Mouse (Mus musculus) kidney, embryonic 16.5 days (tissue): ENCODE measurements around the gene Ano10. TPM values are rescaled to one million over a fixed set of nuclear protein-coding genes. Genes with fewer than 3 reads are reported as not detected.

ENCODE experiments used
- ATAC-seq: fragments of 200-750 bp; cut with Nextera tagmentation; 2 replicates; pipeline ENCODE4 v1.8.0; 2017; ENCODE audit warnings: moderate TSS enrichment; ENCODE audit not compliant: low FRiP score, low TSS enrichment
- H3K27ac ChIP-seq: fragments of 300-500 bp; sonication (generic); 2 replicates; pipeline ENCODE4 v1.5.1; 2014; ENCODE audit warnings: low read length
- H3K27me3 ChIP-seq: fragments of 300-500 bp; sonication (generic); 2 replicates; pipeline ENCODE4 v1.6.1; 2014; ENCODE audit warnings: low read length, control low read depth, mixed read lengths; ENCODE audit not compliant: insufficient read depth
- H3K36me3 ChIP-seq: fragments of 300-500 bp; sonication (generic); 2 replicates; pipeline ENCODE4 v1.6.1; 2014; ENCODE audit warnings: low read length, control low read depth, mixed read lengths; ENCODE audit not compliant: insufficient read depth
- H3K4me1 ChIP-seq: fragments of 300-500 bp; sonication (generic); 2 replicates; pipeline ENCODE4 v1.6.1; 2014; ENCODE audit warnings: low read length, control low read depth, mixed read lengths; ENCODE audit not compliant: insufficient read depth
- H3K4me2 ChIP-seq: fragments of 300-500 bp; sonication (generic); replicated peaks from 2 replicates; pipeline ENCODE4 v1.6.1; 2014; ENCODE audit warnings: low read depth, low read length
- H3K4me3 ChIP-seq: fragments of 300-500 bp; sonication (generic); 2 replicates; pipeline ENCODE4 v1.5.1; 2014; ENCODE audit warnings: mild to moderate bottlenecking, low read length
- H3K9ac ChIP-seq: fragments of 300-500 bp; sonication (generic); replicated peaks from 2 replicates; pipeline ENCODE4 v1.6.1; 2014; ENCODE audit warnings: low read length
- H3K9me3 ChIP-seq: fragments of 300-500 bp; sonication (generic); 2 replicates; pipeline ENCODE4 v1.6.1; 2016; ENCODE audit warnings: low read length, control low read depth
- WGBS: fragments of 180-500 bp; shearing (Covaris S2); extraction: QIAGEN DNeasy Blood & Tissue Kit; methylation state at CpG from one replicate; pipeline ENCODE4 v1.1.7; 2014; 5-methylcytosine and 5-hydroxymethylcytosine counted together
- polyA plus RNA-seq: library from polyadenylated mRNA; unstranded; fragments of >200 nt; fragmentation: Nextera tagmentation; extraction: Ambion mirVana; gene quantifications from 2 replicates; pipeline ENCODE4 v1.2.1, GENCODE M21; 2015

Ano10 gene
- polyA plus RNA-seq, 1 experiment from 2014 or later = 39.6 TPM

- WGBS = 75% methylated on average over 5 of the region's 5 CpGs
Observed at GRCm38 (mm10) chr9:122193823-122194222, 100.4 kb downstream of the Ano10 start.

DNA sequence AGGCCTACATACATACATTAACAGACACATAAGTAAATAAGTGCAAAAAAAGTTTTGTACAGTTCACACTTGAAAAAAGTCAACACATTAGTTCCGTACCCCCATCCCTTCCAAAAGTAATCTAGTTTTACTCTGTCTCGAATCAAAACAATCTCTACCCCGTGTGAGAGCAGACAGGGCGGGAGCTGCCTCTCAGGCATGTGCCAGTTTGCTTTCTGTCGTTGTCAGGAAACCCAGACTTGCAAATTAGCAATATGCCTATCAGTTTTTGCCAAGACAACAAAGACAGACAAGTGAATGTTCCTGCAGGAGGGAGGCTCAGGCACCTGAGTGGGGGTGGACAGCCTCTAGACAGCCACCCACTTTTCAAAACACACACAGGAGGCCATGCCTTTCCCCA is 100.9 kb downstream of the Ano10 start:
- Histone ChIP-seq H3K4me3 (no peak overlapping the region), H3K4me1 (peaks cover 8% of the 10 kb centered on the region; the same call in 1 of the 2 replicates), H3K27ac (no peak overlapping the region), H3K9me3 (no peaks in the 10 kb centered on the region), H3K36me3 (no peaks in the 10 kb centered on the region), H3K4me2 (no peak overlapping the region), H3K9ac (no peak overlapping the region), H3K27me3 (no peaks in the 10 kb centered on the region)
- WGBS = 64% methylated on average over 5 of the region's 5 CpGs
- no peak for ATAC-seq

More at GRCm38 (mm10) chr9:122193823-122194222, 100.4 kb downstream of the Ano10 start:
- no peaks in the 10 kb centered on the region for H3K27me3 ChIP-seq
- H3K27ac ChIP-seq = no peak overlapping the region
- H3K4me1 ChIP-seq = peaks cover 8% of the 10 kb centered on the region; the same call in 1 of the 2 replicates
- no peaks in the 10 kb centered on the region for H3K36me3 ChIP-seq
- no peak for ATAC-seq
- H3K4me2 ChIP-seq = no peak overlapping the region
- H3K9me3 ChIP-seq = no peaks in the 10 kb centered on the region
- H3K9ac ChIP-seq = no peak overlapping the region
- H3K4me3 ChIP-seq = no peak overlapping the region

GRCm38 (mm10) chr9:122188724-122189123 is 105.5 kb downstream of the Ano10 start:
- Histone ChIP-seq H3K4me3 (no peak overlapping the region), H3K4me2 (no peak overlapping the region), H3K27ac (no peak overlapping the region), H3K9me3 (no peaks in the 10 kb centered on the region), H3K27me3 (no peaks in the 10 kb centered on the region), H3K36me3 (no peaks in the 10 kb centered on the region), H3K4me1 (peaks cover 14% of the 10 kb centered on the region; the same call in 1 of the 2 replicates), H3K9ac (no peak overlapping the region)
- 52% methylated on average over 1 of the region's 1 CpGs for WGBS
- ATAC-seq = peak; percentile 50; the same call in 1 of the 2 replicates

GRCm38 (mm10) chr9:122187451-122187921 is 106.7 kb downstream of the Ano10 start:
- H3K36me3 ChIP-seq = no peaks in the 10 kb centered on the region
- no peak for ATAC-seq
- H3K27ac ChIP-seq = 0 out of 2 replicates have a peak overlapping the region, but pooled peaks have one; percentile 0
- 78% methylated on average over 7 of the region's 7 CpGs for WGBS
- H3K4me1 ChIP-seq = peaks cover 14% of the 10 kb centered on the region; the same call in 1 of the 2 replicates
- no peaks in the 10 kb centered on the region for H3K9me3 ChIP-seq
- no peaks in the 10 kb centered on the region for H3K27me3 ChIP-seq
- no peak overlapping the region for H3K9ac ChIP-seq
- no peak overlapping the region for H3K4me2 ChIP-seq
- no peak overlapping the region for H3K4me3 ChIP-seq

GRCm38 (mm10) chr9:122186643-122187226 is 107.5 kb downstream of the Ano10 start:
- Histone ChIP-seq H3K9ac (0 out of 2 replicates have a peak overlapping the region, but pooled peaks have one; percentile 7), H3K36me3 (no peaks in the 10 kb centered on the region), H3K4me2 (no peak overlapping the region), H3K9me3 (no peaks in the 10 kb centered on the region), H3K4me3 (no peak overlapping the region), H3K27me3 (no peaks in the 10 kb centered on the region), H3K27ac (peak overlapping the region; percentile 57), H3K4me1 (peaks cover 14% of the 10 kb centered on the region; the same call in 1 of the 2 replicates)
- 77% methylated on average over 1 of the region's 1 CpGs for WGBS
- peak; percentile 52; the same call in 1 of the 2 replicates for ATAC-seq

GRCm38 (mm10) chr9:122185953-122186352 is 108.3 kb downstream of the Ano10 start:
- no peak for ATAC-seq
- Histone ChIP-seq H3K36me3 (no peaks in the 10 kb centered on the region), H3K4me2 (no peak overlapping the region), H3K9me3 (no peaks in the 10 kb centered on the region), H3K27me3 (no peaks in the 10 kb centered on the region), H3K9ac (no peak overlapping the region), H3K27ac (peak overlapping the region; percentile 19), H3K4me3 (no peak overlapping the region), H3K4me1 (peaks cover 14% of the 10 kb centered on the region; the same call in 1 of the 2 replicates)
- 61% methylated on average over 6 of the region's 6 CpGs for WGBS

DNA sequence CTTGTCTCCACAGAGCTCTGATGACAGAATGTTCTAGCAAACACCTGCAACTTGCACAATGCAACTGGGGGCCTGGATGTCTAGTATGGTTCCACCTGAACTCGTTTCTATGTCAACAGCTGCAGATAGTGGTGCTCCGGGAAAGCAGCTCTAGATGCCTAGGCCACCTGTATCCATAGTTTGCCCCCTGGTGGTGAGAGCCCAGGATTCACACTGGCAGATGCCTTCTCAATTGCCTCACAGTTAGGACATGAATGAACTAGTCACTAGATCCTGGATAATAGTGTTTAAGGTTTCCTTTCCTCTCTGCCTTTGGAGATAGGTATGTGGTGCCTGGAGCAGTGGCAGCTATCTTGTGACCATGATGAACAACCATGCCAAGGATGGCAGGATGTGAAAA is 109.2 kb downstream of the Ano10 start:
- H3K9me3 ChIP-seq = no peaks in the 10 kb centered on the region
- H3K27ac ChIP-seq = no peak overlapping the region
- no peak for ATAC-seq
- H3K4me3 ChIP-seq = no peak overlapping the region
- no peaks in the 10 kb centered on the region for H3K36me3 ChIP-seq
- peaks cover 14% of the 10 kb centered on the region; the same call in 1 of the 2 replicates for H3K4me1 ChIP-seq
- H3K9ac ChIP-seq = no peak overlapping the region
- no peaks in the 10 kb centered on the region for H3K27me3 ChIP-seq
- no peak overlapping the region for H3K4me2 ChIP-seq
- 7% methylated on average over 2 of the region's 2 CpGs for WGBS

- WGBS = 75% methylated on average over 3 of the region's 3 CpGs
- Histone ChIP-seq H3K4me1 (peaks cover 14% of the 10 kb centered on the region; the same call in 1 of the 2 replicates), H3K36me3 (no peaks in the 10 kb centered on the region), H3K4me2 (no peak overlapping the region), H3K27me3 (no peaks in the 10 kb centered on the region), H3K9ac (no peak overlapping the region), H3K9me3 (no peaks in the 10 kb centered on the region), H3K27ac (no peak overlapping the region), H3K4me3 (no peak overlapping the region)
- ATAC-seq = no peak
Observed at GRCm38 (mm10) chr9:122184329-122184728, 109.9 kb downstream of the Ano10 start.

- no peaks in the 10 kb centered on the region for H3K27me3 ChIP-seq
- H3K4me1 ChIP-seq = peaks cover 25% of the 10 kb centered on the region
- H3K36me3 ChIP-seq = no peaks in the 10 kb centered on the region
- no peak overlapping the region for H3K4me3 ChIP-seq
- H3K4me2 ChIP-seq = no peak overlapping the region
- H3K9ac ChIP-seq = no peak overlapping the region
- 74% methylated on average over 4 of the region's 4 CpGs for WGBS
- no peak overlapping the region for H3K27ac ChIP-seq
- ATAC-seq = no peak
- no peaks in the 10 kb centered on the region for H3K9me3 ChIP-seq
Observed at GRCm38 (mm10) chr9:122183074-122183473, 111.1 kb downstream of the Ano10 start.

DNA sequence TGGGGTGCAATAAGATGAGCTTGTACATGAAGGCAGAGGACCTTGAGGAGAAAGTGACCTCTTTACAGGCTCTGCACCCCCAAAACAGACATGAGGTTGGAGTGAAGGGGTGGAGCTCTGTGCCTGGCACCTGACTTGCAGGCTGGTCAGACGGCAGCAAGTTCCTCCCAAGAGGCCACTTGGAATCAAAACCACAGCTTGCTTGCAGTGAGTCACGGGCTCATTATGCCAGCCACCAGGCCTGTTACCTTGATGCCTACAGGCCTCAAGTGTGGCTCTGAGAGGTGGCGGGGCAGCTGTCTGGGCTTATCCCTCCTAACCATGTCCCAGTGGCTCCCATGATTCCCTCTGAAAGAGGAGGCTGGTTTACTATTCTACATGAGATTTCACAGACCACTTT is 114.1 kb downstream of the Ano10 start:
- H3K9ac ChIP-seq = no peak overlapping the region
- peaks cover 18% of the 10 kb centered on the region for H3K4me1 ChIP-seq
- 82% methylated on average over 3 of the region's 3 CpGs for WGBS
- H3K4me3 ChIP-seq = no peak overlapping the region
- H3K9me3 ChIP-seq = no peaks in the 10 kb centered on the region
- no peaks in the 10 kb centered on the region for H3K27me3 ChIP-seq
- no peak overlapping the region for H3K4me2 ChIP-seq
- no peaks in the 10 kb centered on the region for H3K36me3 ChIP-seq
- H3K27ac ChIP-seq = no peak overlapping the region
- ATAC-seq = no peak
